20 mouse cellular contexts compared by ENCODE assay signal in the genomic region with DNA sequence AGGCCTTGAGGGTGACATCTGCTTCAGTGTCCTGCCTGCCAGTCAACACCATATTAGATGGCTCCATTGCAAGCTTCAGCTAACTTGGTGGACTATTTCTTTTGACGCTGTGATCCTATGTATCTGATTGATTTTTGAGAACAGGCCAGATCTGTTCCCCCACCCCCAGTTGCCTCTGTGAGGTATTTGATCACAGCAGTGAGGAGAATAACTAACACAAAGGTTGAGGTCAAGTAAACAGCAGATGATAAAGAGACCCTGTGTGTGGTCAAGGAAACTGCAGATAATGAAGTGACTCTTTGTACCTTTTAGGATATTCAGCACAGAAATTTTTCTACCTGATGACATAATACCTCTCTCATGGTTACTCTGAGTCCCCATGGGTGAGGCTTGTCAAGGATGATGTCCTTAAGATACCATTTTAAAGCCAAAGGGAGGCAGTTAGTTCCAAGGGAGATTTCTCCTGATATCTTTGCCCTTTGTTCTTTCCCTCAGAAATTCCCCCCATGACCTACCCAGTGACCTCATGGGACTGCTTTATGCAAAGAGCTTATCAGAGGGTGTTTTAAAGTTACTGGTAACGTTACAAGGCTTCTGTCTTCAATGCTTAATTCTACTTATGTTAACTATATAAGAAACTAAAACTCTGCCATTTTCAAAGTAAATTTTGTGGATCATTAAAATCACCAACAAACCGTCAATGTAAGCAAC. TPM values are rescaled to one million over a fixed set of nuclear protein-coding genes. Genes with fewer than 3 reads are reported as not detected.
DNase-seq lines count a peak whose midpoint lies in the region; ATAC-seq and TF ChIP-seq lines count a peak whose summit lies in the region.
"Had no signal": no experiment of that assay in that cellular context is flagged by ENCODE, and none has a peak within 500 bp of the region (broad histone marks: within the 10 kb centered on the region; RNA-seq: fewer than 3 reads in every experiment).

No protein-coding gene starts in this region.

- H3K27ac ChIP-seq in liver, embryonic 11.5 days (ENCODE audit: low read depth, low read length): 0 out of 2 replicates have a peak overlapping the region, but pooled peaks have one; percentile 13
- H3K27ac ChIP-seq in liver, embryonic 14.5 days: no peak overlapping the region
- H3K27ac ChIP-seq: embryonic facial prominence, embryonic 12.5 days; forebrain, embryonic 13.5 days; heart, embryonic 13.5 days; hindbrain, embryonic 15.5 days had no signal

- H3K36me3 ChIP-seq in liver, embryonic 11.5 days (ENCODE audit: control insufficient read depth, insufficient read depth, low read length): no peaks in the 10 kb centered on the region
- no peaks in the 10 kb centered on the region for H3K36me3 ChIP-seq in liver, embryonic 14.5 days (replicated peaks; ENCODE audit: control insufficient read depth, insufficient read depth, low read depth)
- H3K36me3 ChIP-seq in myocyte (ENCODE audit: control insufficient read depth, insufficient read depth): no peaks in the 10 kb centered on the region
- H3K36me3 ChIP-seq: embryonic facial prominence, embryonic 12.5 days; heart, embryonic 13.5 days; hindbrain, embryonic 15.5 days had no signal

- H3K4me1 ChIP-seq in liver, embryonic 11.5 days (replicated peaks; ENCODE audit: control insufficient read depth, insufficient read depth, low read length): no peaks in the 10 kb centered on the region; the same call in 1 of the 2 replicates
- peaks cover 0 to 6% of the 10 kb centered on the region in 2 experiments; a peak in 2 of 4 replicates for H3K4me1 ChIP-seq in liver, embryonic 14.5 days (replicated peaks; ENCODE audit: control insufficient read depth in 2 of 2, insufficient read depth in 2 of 2, low read length in 1 of 2)
- H3K4me1 ChIP-seq: embryonic facial prominence, embryonic 12.5 days; forebrain, embryonic 13.5 days; hindbrain, embryonic 15.5 days had no signal

- H3K27me3 ChIP-seq in liver, embryonic 11.5 days (replicated peaks; ENCODE audit: control insufficient read depth, insufficient read depth, low read length): no peaks in the 10 kb centered on the region
- no peaks in the 10 kb centered on the region for H3K27me3 ChIP-seq in liver, embryonic 14.5 days (ENCODE audit: control insufficient read depth, insufficient read depth, low read length)
- no peaks in the 10 kb centered on the region for H3K27me3 ChIP-seq in myocyte (ENCODE audit: control insufficient read depth, insufficient read depth, insufficient read length)
- H3K27me3 ChIP-seq: embryonic facial prominence, embryonic 12.5 days; forebrain, embryonic 13.5 days; heart, embryonic 13.5 days; hindbrain, embryonic 15.5 days; Patski had no signal

- TF ChIP-seq EP300 in liver, embryonic 14.5 days (IDR thresholded peaks at IDR 0.05; ENCODE audit: low read depth): no peak

- peak; percentile 57 for ATAC-seq in liver, embryonic 11.5 days (replicated peaks; ENCODE audit: low FRiP score)
- ATAC-seq in liver, embryonic 14.5 days (ENCODE audit: insufficient read depth): peak; percentile 57
- ATAC-seq: activated CD4-positive, CD25-positive, alpha-beta regulatory T cell, adult 4 months; forebrain, embryonic 13.5 days; forebrain, postnatal 0 days; Patski had no signal

- no peak overlapping the region for H3K4me3 ChIP-seq in liver, embryonic 11.5 days (ENCODE audit: low read depth, low read length)
- H3K4me3 ChIP-seq in liver, embryonic 14.5 days (ENCODE audit: insufficient read depth in 1 of 2, low read depth in 2 of 2, low read length in 2 of 2): no peak overlapping the region
- H3K4me3 ChIP-seq in myocyte: no peak overlapping the region
- H3K4me3 ChIP-seq: embryonic facial prominence, embryonic 12.5 days; forebrain, embryonic 13.5 days; heart, embryonic 13.5 days; hindbrain, embryonic 15.5 days had no signal

- H3K79me2 ChIP-seq in myocyte (ENCODE audit: control insufficient read depth, insufficient read depth): no peaks in the 10 kb centered on the region

- no peak overlapping the region for H3K9ac ChIP-seq in liver, embryonic 11.5 days (ENCODE audit: low read depth, low read length)
- no peak overlapping the region for H3K9ac ChIP-seq in liver, embryonic 14.5 days (replicated peaks)
- H3K9ac ChIP-seq: embryonic facial prominence, embryonic 12.5 days; forebrain, embryonic 13.5 days; forebrain, postnatal 0 days; heart, embryonic 13.5 days; hindbrain, embryonic 15.5 days had no signal

- TF ChIP-seq CTCF in liver, embryonic 14.5 days (IDR thresholded peaks at IDR 0.05; ENCODE audit: low read depth): no peak

- H3K4me2 ChIP-seq in liver, embryonic 11.5 days: no peak overlapping the region
- H3K4me2 ChIP-seq in liver, embryonic 14.5 days (ENCODE audit: low read depth): no peak overlapping the region
- H3K4me2 ChIP-seq in myocyte (ENCODE audit: low read depth): peak overlapping the region; percentile 26
- H3K4me2 ChIP-seq: embryonic facial prominence, embryonic 12.5 days; forebrain, embryonic 13.5 days; heart, embryonic 13.5 days; hindbrain, embryonic 15.5 days had no signal

- H3K9me3 ChIP-seq in liver, embryonic 11.5 days (ENCODE audit: control insufficient read depth, low read length): no peaks in the 10 kb centered on the region
- H3K9me3 ChIP-seq in liver, embryonic 14.5 days (ENCODE audit: control insufficient read depth, low read length): no peaks in the 10 kb centered on the region
- H3K9me3 ChIP-seq: embryonic facial prominence, embryonic 12.5 days; forebrain, embryonic 13.5 days; heart, embryonic 13.5 days; hindbrain, embryonic 15.5 days had no signal

- no peak for TF ChIP-seq POLR2A in myocyte (IDR thresholded peaks at IDR 0.05; ENCODE audit: insufficient read length, low read depth)

- WGBS in liver, embryonic 11.5 days: 53% methylated on average over 3 of the region's 3 CpGs
- 57% methylated on average over 3 of the region's 3 CpGs for WGBS in liver, embryonic 14.5 days (ENCODE audit: insufficient replicate concordance)

- DNase-seq in embryo, embryonic 9.5 days (ENCODE audit: extremely low spot score): peak; percentile 8
- DNase-seq in embryo, embryonic 10 days (ENCODE audit: low spot score): no peak
- DNase-seq in liver, embryonic 11.5 days (ENCODE audit: low spot score): no peak
- no peak for DNase-seq in liver
- DNase-seq in liver, embryonic 14.5 days (ENCODE audit: low read depth in 3 of 3, low spot score in 3 of 3): no peak
- DNase-seq in thymus, postnatal 0 days (ENCODE audit: low spot score): no peak
- DNase-seq in layer of hippocampus, postnatal 10 days (ENCODE audit: low spot score in 2 of 2): no peak
- DNase-seq: adrenal gland, postnatal 14 days; cerebellum, adult 18-20 months; cerebellum, postnatal 10 days; forebrain, postnatal 0 days; gastrocnemius, postnatal 14 days; heart, postnatal 36 days had no signal

- no peak overlapping the region for H3ac ChIP-seq in myocyte (ENCODE audit: control insufficient read depth, insufficient read length)

TF ChIP-seq in myocyte, 11 proteins besides CTCF, POLR2A, EP300 and RAD21:
- TF ChIP-seq USF1 (IDR thresholded peaks at IDR 0.05; ENCODE audit: low read depth): no peak
- TF ChIP-seq MAX (IDR thresholded peaks at IDR 0.05; ENCODE audit: low read depth): no peak
- TF ChIP-seq POLR2AphosphoS2 (IDR thresholded peaks at IDR 0.05; ENCODE audit: insufficient read length, low read depth): no peak
- no peak for TF ChIP-seq MYOD1 (IDR thresholded peaks at IDR 0.05; ENCODE audit: control insufficient read depth in 1 of 3, insufficient read length in 2 of 3, low read depth in 2 of 3)

RNA-seq across cellular contexts. Expression of a gene that starts 29.6 kb away (rescaled TPM):
- 22.0 and 23.8 TPM in 2 replicates for polyA plus RNA-seq in liver, embryonic 11.5 days (2014; fragmentation: Nextera tagmentation; extraction: Ambion mirVana)
- polyA plus RNA-seq in liver, embryonic 14.5 days (2012; rRNA removed): 2.7 and 2.9 TPM in 2 replicates
- 9.2 and 9.9 TPM in 2 replicates for polyA plus RNA-seq in liver, embryonic 14.5 days (2014; fragmentation: Nextera tagmentation; extraction: Ambion mirVana)
- 7.6 TPM for polyA plus RNA-seq in myocyte (2012; fragmentation: generic; extraction: Trizol)
- polyA plus RNA-seq in thymus, postnatal 0 days (2015; fragmentation: Nextera tagmentation; extraction: Ambion mirVana): 6.5 and 7.5 TPM in 2 replicates
- total RNA-seq in layer of hippocampus, postnatal 10 days (2021): 1 to 10 TPM; 3.3 to 3.4 TPM
